Mouse (Mus musculus) neutrophil, adult 5-6 weeks (primary cell): ENCODE results near the gene Hoxc10. TPM values are rescaled to one million over a fixed set of nuclear protein-coding genes. Genes with fewer than 3 reads are reported as not detected.

Source experiments
- ATAC-seq: fragments of 151-379, 151-347 bp; 2 replicates; pipeline ENCODE4 v1.8.0; 2017; ENCODE audit warnings: mild to moderate bottlenecking, moderate TSS enrichment; ENCODE audit not compliant: insufficient number of reproducible peaks, poor library complexity, low FRiP score, severe bottlenecking; ENCODE audit errors: extremely low read depth
- total RNA-seq: library from RNA; stranded (forward); fragments of 200-1000 nt; gene quantifications from 2 replicates; pipeline ENCODE4 v1.2.3, GENCODE M21; 2017

The Hoxc10 gene
- total RNA-seq, 1 experiment from 2014 or later = not detected

- ATAC-seq = no peak
These were observed 35.6 kb downstream of the Hoxc10 start for GRCm38 (mm10) chr15:103002156-103002555.

- ATAC-seq = no peak
These were observed 36.3 kb downstream of the Hoxc10 start for GRCm38 (mm10) chr15:103002821-103003448.

- ATAC-seq = no peak
These were observed 38.7 kb downstream of the Hoxc10 start for GRCm38 (mm10) chr15:103005308-103005707.

GRCm38 (mm10) chr15:103005797-103006196 lies 39.2 kb downstream of the Hoxc10 start:
- no peak for ATAC-seq

GRCm38 (mm10) chr15:103006326-103006725 lies 39.7 kb downstream of the Hoxc10 start:
- no peak for ATAC-seq

GRCm38 (mm10) chr15:103009265-103010111 lies 42.9 kb downstream of the Hoxc10 start:
- no peak for ATAC-seq

GRCm38 (mm10) chr15:103010112-103010846 lies 43.7 kb downstream of the Hoxc10 start:
- ATAC-seq = no peak

GRCm38 (mm10) chr15:103010847-103011555 lies 44.4 kb downstream of the Hoxc10 start:
- ATAC-seq = no peak

GRCm38 (mm10) chr15:103011928-103012486 lies 45.4 kb downstream of the Hoxc10 start:
- ATAC-seq = no peak

- ATAC-seq = no peak
These were observed 46.8 kb downstream of the Hoxc10 start for GRCm38 (mm10) chr15:103013238-103013984.

GRCm38 (mm10) chr15:103014166-103015008 lies 47.8 kb downstream of the Hoxc10 start:
- ATAC-seq = no peak

GRCm38 (mm10) chr15:103015009-103015399 lies 48.4 kb downstream of the Hoxc10 start:
- no peak for ATAC-seq

- ATAC-seq = no peak
These were observed 49.0 kb downstream of the Hoxc10 start for GRCm38 (mm10) chr15:103015406-103016166.

GRCm38 (mm10) chr15:103018636-103019035 lies 52.0 kb downstream of the Hoxc10 start, which contains the start of gene Hoxc4:
Hoxc4 (plus strand) TSS chr15:103018934.
- ATAC-seq = no peak

GRCm38 (mm10) chr15:103020899-103021418 lies 54.4 kb downstream of the Hoxc10 start:
- no peak for ATAC-seq
